Mouse (Mus musculus): ENCODE data around the gene Hist1h3d. TPM values are rescaled to one million over a fixed set of nuclear protein-coding genes. Genes with fewer than 3 reads are reported as not detected.

Hist1h3d gene
- total and polyA plus RNA-seq, 3 experiments: 1.4 to 150 TPM; not detected in 1

- peaks cover 0 to 6% of the 10 kb centered on the region in 2 experiments; a peak in 2 of 4 replicates for H3K4me1 ChIP-seq (ENCODE audit: control insufficient read depth in 1 of 2, insufficient read depth in 2 of 2, low read length in 2 of 2)
- TF ChIP-seq TCF12 (IDR thresholded peaks at IDR 0.05; ENCODE audit: low read depth, low read length) (no peak), ETS1 (IDR thresholded peaks at IDR 0.05; ENCODE audit: low read depth, low read length) (no peak), UBTF (IDR thresholded peaks at IDR 0.05; ENCODE audit: borderline replicate concordance, insufficient read depth, low read depth, low read length) (peak; percentile 78; the same call in 1 of the 2 replicates), MAZ (IDR thresholded peaks at IDR 0.05; ENCODE audit: low read depth, low read length) (no peak), JUND (IDR thresholded peaks at IDR 0.05; ENCODE audit: low read depth, low read length) (no peak), POLR2AphosphoS5 (IDR thresholded peaks at IDR 0.05; ENCODE audit: borderline replicate concordance, low read depth, low read length) (peak; percentile 98), ELF1 (IDR thresholded peaks at IDR 0.05; ENCODE audit: low read depth, low read length) (no peak), ZNF384 (IDR thresholded peaks at IDR 0.05; ENCODE audit: low read depth, low read length) (no peak), TBP (IDR thresholded peaks at IDR 0.05; ENCODE audit: low read depth, low read length) (peak; percentile 99), MYC (IDR thresholded peaks at IDR 0.05; ENCODE audit: low read depth, low read length) (no peak), CTCF (IDR thresholded peaks at IDR 0.05 in 2 of 3, conservative IDR thresholded peaks at IDR 0.05 in 1 of 3; ENCODE audit: control insufficient read depth in 1 of 3, insufficient read depth in 1 of 3, low read depth in 2 of 3, low read length in 3 of 3, poor library complexity in 1 of 3, severe bottlenecking in 1 of 3) (no peak), POLR2A (IDR thresholded peaks at IDR 0.05; ENCODE audit: control insufficient read depth in 1 of 2, insufficient read depth in 1 of 2, low read depth in 1 of 2, low read length in 2 of 2, poor library complexity in 1 of 2) (peak; percentile 98), CHD1 (IDR thresholded peaks at IDR 0.05; ENCODE audit: low read depth, low read length) (no peak), RAD21 (IDR thresholded peaks at IDR 0.05; ENCODE audit: low read depth, low read length) (no peak), MEF2A (IDR thresholded peaks at IDR 0.05; ENCODE audit: extremely low read depth, insufficient replicate concordance, low read depth, low read length, poor library complexity, severe bottlenecking) (no peak)
- H3K27me3 ChIP-seq (ENCODE audit: control insufficient read depth in 1 of 2, insufficient read depth in 2 of 2, low read length in 2 of 2): no peaks in the 10 kb centered on the region
- H3K9ac ChIP-seq (ENCODE audit: control insufficient read depth, low read depth, low read length, poor library complexity, severe bottlenecking): peak within 1 kb of the TSS; percentile 94
- peaks cover 4% of the 10 kb centered on the region; the same call in 1 of the 2 replicates for H3K79me2 ChIP-seq (ENCODE audit: control insufficient read depth, insufficient read depth, low read length, poor library complexity)
- peak within 1 kb of the TSS; percentile 100 for H3K27ac ChIP-seq (ENCODE audit: control insufficient read depth, low read depth, low read length)
- DNase-seq (ENCODE audit: low read depth, low spot score): peak; percentile 98
- no peaks in the 10 kb centered on the region for H3K9me3 ChIP-seq (replicated peaks; ENCODE audit: insufficient read depth, low read length)
- peaks cover 0 to 23% of the 10 kb centered on the region in 2 experiments; a peak in 2 of 4 replicates for H3K36me3 ChIP-seq (ENCODE audit: control insufficient read depth in 1 of 2, insufficient read depth in 2 of 2, low read length in 2 of 2)
- peak within 1 kb of the TSS; percentile 50 to 81 for H3K4me3 ChIP-seq (ENCODE audit: control insufficient read depth in 1 of 2, insufficient read depth in 1 of 2, low read depth in 2 of 2, low read length in 2 of 2)
Observed at GRCm38 (mm10) chr13:23530901-23531875, 44.4 kb upstream of the Hist1h3d start, which contains the start of gene Hist1h4h. Gene Hist1h4h (plus strand): TSS chr13:23531050.
